ENCODE assay signal across 25 mouse cellular contexts in genomic region chr11:35782444-35782843, GRCm38 (mm10). TPM values are rescaled to one million over a fixed set of nuclear protein-coding genes. Genes with fewer than 3 reads are reported as not detected.
"Had no signal": no experiment of that assay in that cellular context is flagged by ENCODE, and none has a peak within 500 bp of the region (broad histone marks: within the 10 kb centered on the region; RNA-seq: fewer than 3 reads in every experiment).

No protein-coding gene starts in this region.

- H3K27me3 ChIP-seq: heart, embryonic 12.5 days; hindbrain, embryonic 13.5 days; hindbrain, embryonic 15.5 days; kidney, embryonic 15.5 days; limb, embryonic 13.5 days; limb, embryonic 15.5 days; liver, embryonic 12.5 days had no signal

- H3K9ac ChIP-seq: forebrain, postnatal 0 days; heart, embryonic 12.5 days; hindbrain, embryonic 13.5 days; hindbrain, embryonic 15.5 days; kidney, embryonic 15.5 days; limb, embryonic 13.5 days; limb, embryonic 15.5 days; liver, embryonic 12.5 days had no signal

- H3K27ac ChIP-seq: heart, embryonic 10.5 days; hindbrain, embryonic 13.5 days; hindbrain, embryonic 15.5 days; hindbrain, postnatal 0 days; kidney, embryonic 15.5 days; kidney, postnatal 0 days; limb, embryonic 13.5 days; limb, embryonic 15.5 days; liver, embryonic 12.5 days had no signal

- H3K4me3 ChIP-seq: heart, embryonic 10.5 days; heart, embryonic 12.5 days; hindbrain, embryonic 13.5 days; hindbrain, embryonic 15.5 days; kidney, embryonic 15.5 days; limb, embryonic 13.5 days; limb, embryonic 15.5 days; liver, embryonic 12.5 days had no signal

- H3K4me1 ChIP-seq: heart, embryonic 10.5 days; heart, embryonic 12.5 days; hindbrain, embryonic 13.5 days; hindbrain, embryonic 15.5 days; kidney, embryonic 15.5 days; limb, embryonic 13.5 days; limb, embryonic 15.5 days; liver, embryonic 12.5 days had no signal

- DNase-seq: forebrain, postnatal 0 days; gastrocnemius, postnatal 14 days; gastrocnemius, postnatal 36 days; heart, adult 18-20 months; heart, postnatal 36 days; layer of hippocampus, adult 9-11 months; layer of hippocampus, postnatal 36 days; left cerebral cortex, postnatal 4 days had no signal

RNA-seq across cellular contexts. Expression of gene Fbll1, which starts 16.2 kb away (rescaled TPM):
- total RNA-seq: gastrocnemius, adult 18-20 months; gastrocnemius, adult 8-10 months; gastrocnemius, postnatal 14 days; gastrocnemius, postnatal 36 days; heart, adult 18-20 months; heart, adult 8-10 months; heart, postnatal 10 days; heart, postnatal 36 days had no signal
- polyA plus RNA-seq: gonadal fat pad, adult 2 months; heart, embryonic 10.5 days; heart, embryonic 12.5 days; heart, embryonic 16.5 days; kidney, postnatal 0 days; limb, embryonic 11.5 days; limb, embryonic 13.5 days; liver, embryonic 12.5 days had no signal
